Mouse (Mus musculus): ENCODE results near the gene Umad1. TPM values are rescaled to one million over a fixed set of nuclear protein-coding genes. Genes with fewer than 3 reads are reported as not detected.

Umad1 gene
- polyA plus RNA-seq, 1 experiment from 2014 or later, result 30.0 TPM

GRCm38 (mm10) chr6:8430610-8431234 lies 171.6 kb downstream of the Umad1 start:
- WGBS, result 88% methylated on average over 9 of the region's 9 CpGs
- Histone ChIP-seq H3K4me1 (ENCODE audit: control insufficient read depth, insufficient read depth, low read length) (no peaks in the 10 kb centered on the region), H3K27me3 (ENCODE audit: control insufficient read depth, insufficient read depth, low read length) (no peaks in the 10 kb centered on the region)

DNA sequence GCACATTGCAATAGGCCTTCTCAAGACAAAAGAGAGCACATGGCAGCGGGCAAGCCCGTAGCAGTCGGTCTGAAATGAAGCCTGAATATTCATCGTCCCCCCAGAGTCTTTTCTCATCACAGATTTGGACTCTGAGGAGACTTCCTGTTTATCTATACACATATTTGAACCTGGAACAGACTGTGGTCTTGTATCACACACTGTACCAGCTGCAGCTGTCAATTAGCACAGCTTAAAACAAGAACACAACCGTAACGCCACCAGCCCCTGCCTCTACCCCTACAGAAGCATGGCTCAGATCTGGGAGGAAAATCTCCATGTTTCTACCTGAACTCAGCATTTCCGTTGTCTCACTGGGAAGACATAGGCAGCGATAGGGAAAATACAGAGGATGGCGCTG lies 174.1 kb downstream of the Umad1 start:
- H3K36me3 ChIP-seq (ENCODE audit: control insufficient read depth, insufficient read depth, low read length), result no peaks in the 10 kb centered on the region
- no peaks in the 10 kb centered on the region for H3K9me3 ChIP-seq (replicated peaks; ENCODE audit: control insufficient read depth, low read length)
- H3K27ac ChIP-seq (ENCODE audit: low read length), result no peak overlapping the region
- ATAC-seq (ENCODE audit: insufficient read depth, low FRiP score), result no peak
- H3K9ac ChIP-seq (ENCODE audit: low read length), result no peak overlapping the region
- no peaks in the 10 kb centered on the region for H3K27me3 ChIP-seq (ENCODE audit: control insufficient read depth, insufficient read depth, low read length)
- H3K4me2 ChIP-seq (ENCODE audit: low read depth, low read length), result no peak overlapping the region
- no peaks in the 10 kb centered on the region for H3K4me1 ChIP-seq (ENCODE audit: control insufficient read depth, insufficient read depth, low read length)
- WGBS, result 73% methylated on average over 9 of the region's 9 CpGs
- no peak overlapping the region for H3K4me3 ChIP-seq (replicated peaks; ENCODE audit: low read length)

More at GRCm38 (mm10) chr6:8430610-8431234, 171.6 kb downstream of the Umad1 start:
- H3K9ac ChIP-seq (ENCODE audit: low read length), result no peak overlapping the region
- no peaks in the 10 kb centered on the region for H3K9me3 ChIP-seq (replicated peaks; ENCODE audit: control insufficient read depth, low read length)
- no peak for ATAC-seq (ENCODE audit: insufficient read depth, low FRiP score)
- H3K4me3 ChIP-seq (replicated peaks; ENCODE audit: low read length), result no peak overlapping the region
- H3K4me2 ChIP-seq (ENCODE audit: low read depth, low read length), result no peak overlapping the region
- H3K36me3 ChIP-seq (ENCODE audit: control insufficient read depth, insufficient read depth, low read length), result no peaks in the 10 kb centered on the region
- H3K27ac ChIP-seq (ENCODE audit: low read length), result no peak overlapping the region

DNA sequence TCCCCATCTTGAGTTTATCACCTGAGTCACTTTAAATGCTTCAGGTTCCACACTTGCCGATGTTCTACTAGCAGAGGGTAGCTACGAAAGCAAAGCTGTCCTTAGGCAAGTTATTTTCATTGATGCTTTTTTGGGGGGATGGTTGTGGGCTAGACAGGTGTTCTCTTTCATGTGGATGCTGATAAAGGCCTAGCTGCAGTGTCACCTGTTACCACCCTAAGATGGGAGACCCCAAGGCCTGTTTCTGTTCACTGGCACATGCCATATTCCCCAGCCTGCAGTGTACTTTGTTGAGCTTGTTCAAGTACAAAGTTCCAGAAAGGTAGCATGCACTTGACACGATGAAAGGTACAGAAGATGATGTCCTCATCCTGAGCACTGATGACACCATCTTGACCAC lies 178.8 kb downstream of the Umad1 start:
- ATAC-seq (ENCODE audit: insufficient read depth, low FRiP score), result no peak
- WGBS, result 92% methylated on average over 3 of the region's 3 CpGs
- no peaks in the 10 kb centered on the region; the same call in 1 of the 2 replicates for H3K9me3 ChIP-seq (replicated peaks; ENCODE audit: control insufficient read depth, low read length)
- no peaks in the 10 kb centered on the region for H3K36me3 ChIP-seq (ENCODE audit: control insufficient read depth, insufficient read depth, low read length)
- no peak overlapping the region for H3K4me3 ChIP-seq (replicated peaks; ENCODE audit: low read length)
- no peak overlapping the region for H3K27ac ChIP-seq (ENCODE audit: low read length)
- H3K27me3 ChIP-seq (ENCODE audit: control insufficient read depth, insufficient read depth, low read length), result no peaks in the 10 kb centered on the region
- no peaks in the 10 kb centered on the region for H3K4me1 ChIP-seq (ENCODE audit: control insufficient read depth, insufficient read depth, low read length)
- H3K9ac ChIP-seq (ENCODE audit: low read length), result no peak overlapping the region
- no peak overlapping the region for H3K4me2 ChIP-seq (ENCODE audit: low read depth, low read length)

GRCm38 (mm10) chr6:8441814-8442213 lies 182.7 kb downstream of the Umad1 start:
- Histone ChIP-seq H3K4me2 (ENCODE audit: low read depth, low read length) (no peak overlapping the region), H3K9ac (ENCODE audit: low read length) (no peak overlapping the region), H3K36me3 (ENCODE audit: control insufficient read depth, insufficient read depth, low read length) (no peaks in the 10 kb centered on the region), H3K4me3 (replicated peaks; ENCODE audit: low read length) (no peak overlapping the region), H3K9me3 (replicated peaks; ENCODE audit: control insufficient read depth, low read length) (no peaks in the 10 kb centered on the region; the same call in 1 of the 2 replicates), H3K27ac (ENCODE audit: low read length) (no peak overlapping the region), H3K4me1 (ENCODE audit: control insufficient read depth, insufficient read depth, low read length) (no peaks in the 10 kb centered on the region), H3K27me3 (ENCODE audit: control insufficient read depth, insufficient read depth, low read length) (no peaks in the 10 kb centered on the region)
- WGBS, result 87% methylated on average over 3 of the region's 3 CpGs
- ATAC-seq (ENCODE audit: insufficient read depth, low FRiP score), result no peak

DNA sequence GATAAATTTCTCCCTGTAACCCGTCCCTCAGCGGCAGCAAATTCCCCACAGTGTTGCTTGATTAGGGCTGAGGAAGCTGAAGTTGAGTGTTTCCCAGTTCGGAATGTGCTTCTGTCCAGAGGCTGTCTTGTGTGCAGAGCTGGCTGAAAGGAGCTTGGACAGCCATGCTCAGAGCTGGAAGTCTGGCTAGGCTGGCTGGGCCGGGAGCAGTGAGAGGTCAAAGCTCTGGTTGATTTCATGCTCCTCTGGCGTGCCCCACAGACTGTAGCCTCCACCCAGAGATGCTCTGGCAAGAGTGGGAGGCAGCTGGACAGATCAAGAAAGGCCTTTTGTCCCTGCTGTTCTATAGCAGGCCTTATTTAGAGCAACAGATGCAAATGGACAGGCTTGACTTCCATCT lies 187.7 kb downstream of the Umad1 start:
- H3K4me2 ChIP-seq (ENCODE audit: low read depth, low read length), result no peak overlapping the region

GRCm38 (mm10) chr6:8455599-8455998 lies 196.5 kb downstream of the Umad1 start:
- WGBS, result 83% methylated on average over 5 of the region's 5 CpGs
- Histone ChIP-seq H3K27ac (ENCODE audit: low read length) (no peak overlapping the region), H3K9me3 (replicated peaks; ENCODE audit: control insufficient read depth, low read length) (0 out of 2 replicates have a peak, but pooled peaks cover 3% of the 10 kb centered on the region), H3K4me3 (replicated peaks; ENCODE audit: low read length) (no peak overlapping the region), H3K27me3 (ENCODE audit: control insufficient read depth, insufficient read depth, low read length) (no peaks in the 10 kb centered on the region), H3K4me1 (ENCODE audit: control insufficient read depth, insufficient read depth, low read length) (no peaks in the 10 kb centered on the region), H3K4me2 (ENCODE audit: low read depth, low read length) (no peak overlapping the region), H3K9ac (ENCODE audit: low read length) (no peak overlapping the region), H3K36me3 (ENCODE audit: control insufficient read depth, insufficient read depth, low read length) (no peaks in the 10 kb centered on the region)
- no peak for ATAC-seq (ENCODE audit: insufficient read depth, low FRiP score)

More for the DNA sequence above, 187.7 kb downstream of the Umad1 start:
- Histone ChIP-seq H3K4me1 (ENCODE audit: control insufficient read depth, insufficient read depth, low read length) (no peaks in the 10 kb centered on the region), H3K9ac (ENCODE audit: low read length) (no peak overlapping the region), H3K27ac (ENCODE audit: low read length) (peak overlapping the region; percentile 21; the same call in 1 of the 2 replicates), H3K4me3 (replicated peaks; ENCODE audit: low read length) (no peak overlapping the region), H3K9me3 (replicated peaks; ENCODE audit: control insufficient read depth, low read length) (no peaks in the 10 kb centered on the region; the same call in 1 of the 2 replicates), H3K36me3 (ENCODE audit: control insufficient read depth, insufficient read depth, low read length) (no peaks in the 10 kb centered on the region), H3K27me3 (ENCODE audit: control insufficient read depth, insufficient read depth, low read length) (no peaks in the 10 kb centered on the region)
- ATAC-seq (ENCODE audit: insufficient read depth, low FRiP score), result peak; percentile 64; the same call in 1 of the 2 replicates
- WGBS, result 50% methylated on average over 5 of the region's 5 CpGs

- Histone ChIP-seq H3K4me1 (ENCODE audit: control insufficient read depth, insufficient read depth, low read length) (no peaks in the 10 kb centered on the region), H3K4me2 (ENCODE audit: low read depth, low read length) (no peak overlapping the region), H3K9me3 (replicated peaks; ENCODE audit: control insufficient read depth, low read length) (0 out of 2 replicates have a peak, but pooled peaks cover 3% of the 10 kb centered on the region), H3K27ac (ENCODE audit: low read length) (no peak overlapping the region), H3K36me3 (ENCODE audit: control insufficient read depth, insufficient read depth, low read length) (no peaks in the 10 kb centered on the region), H3K27me3 (ENCODE audit: control insufficient read depth, insufficient read depth, low read length) (no peaks in the 10 kb centered on the region), H3K4me3 (replicated peaks; ENCODE audit: low read length) (no peak overlapping the region), H3K9ac (ENCODE audit: low read length) (no peak overlapping the region)
- no peak for ATAC-seq (ENCODE audit: insufficient read depth, low FRiP score)
- WGBS, result 86% methylated on average over 4 of the region's 4 CpGs
Measured at GRCm38 (mm10) chr6:8458596-8458995, 199.5 kb downstream of the Umad1 start.

DNA sequence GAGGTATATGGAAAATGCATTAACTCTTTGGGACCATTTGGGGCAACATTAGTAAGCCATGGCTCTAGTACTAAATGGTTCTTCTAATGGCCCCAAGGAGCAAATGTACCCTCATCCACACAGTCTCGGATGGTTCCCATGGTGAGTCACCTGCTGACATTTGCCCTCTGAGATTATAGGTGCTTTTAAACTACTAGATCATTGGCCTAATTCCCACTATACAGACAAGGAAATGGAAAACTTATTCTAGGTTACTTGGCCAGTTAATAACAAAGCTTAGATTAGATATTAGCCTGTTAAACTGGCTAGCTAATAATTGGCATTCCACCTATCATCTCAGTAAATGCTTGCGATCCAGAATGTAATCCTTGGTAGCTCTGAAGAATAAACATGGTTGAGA lies 203.4 kb downstream of the Umad1 start:
- Histone ChIP-seq H3K27ac (ENCODE audit: low read length) (no peak overlapping the region), H3K36me3 (ENCODE audit: control insufficient read depth, insufficient read depth, low read length) (no peaks in the 10 kb centered on the region), H3K9ac (ENCODE audit: low read length) (no peak overlapping the region), H3K4me1 (ENCODE audit: control insufficient read depth, insufficient read depth, low read length) (no peaks in the 10 kb centered on the region), H3K9me3 (replicated peaks; ENCODE audit: control insufficient read depth, low read length) (no peaks in the 10 kb centered on the region), H3K4me2 (ENCODE audit: low read depth, low read length) (no peak overlapping the region), H3K27me3 (ENCODE audit: control insufficient read depth, insufficient read depth, low read length) (no peaks in the 10 kb centered on the region), H3K4me3 (replicated peaks; ENCODE audit: low read length) (no peak overlapping the region)
- 61% methylated on average over 2 of the region's 2 CpGs for WGBS
- no peak for ATAC-seq (ENCODE audit: insufficient read depth, low FRiP score)

DNA sequence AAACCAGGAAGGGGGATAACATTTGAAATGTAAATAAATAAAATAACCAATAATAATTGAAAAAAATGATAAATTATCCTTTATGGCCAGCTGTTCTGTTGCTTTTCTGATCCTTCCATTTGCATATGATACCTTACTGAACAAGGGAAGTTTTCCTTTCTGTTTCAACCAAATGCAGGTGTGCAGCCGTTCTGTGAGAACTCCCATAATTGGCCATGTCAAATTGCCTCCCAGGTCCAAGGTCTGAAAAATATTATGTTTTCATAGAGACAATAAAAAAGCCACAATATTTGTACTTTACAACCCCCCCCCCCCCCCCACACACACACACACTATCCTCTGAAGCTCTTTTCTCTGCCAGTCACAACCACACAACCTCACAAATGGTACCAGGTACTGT lies 206.3 kb downstream of the Umad1 start:
- H3K36me3 ChIP-seq (ENCODE audit: control insufficient read depth, insufficient read depth, low read length), result no peaks in the 10 kb centered on the region
- H3K4me1 ChIP-seq (ENCODE audit: control insufficient read depth, insufficient read depth, low read length), result no peaks in the 10 kb centered on the region
- no peaks in the 10 kb centered on the region for H3K9me3 ChIP-seq (replicated peaks; ENCODE audit: control insufficient read depth, low read length)
- no peaks in the 10 kb centered on the region for H3K27me3 ChIP-seq (ENCODE audit: control insufficient read depth, insufficient read depth, low read length)
- ATAC-seq (ENCODE audit: insufficient read depth, low FRiP score), result no peak
- H3K27ac ChIP-seq (ENCODE audit: low read length), result no peak overlapping the region
- H3K9ac ChIP-seq (ENCODE audit: low read length), result no peak overlapping the region
- H3K4me3 ChIP-seq (replicated peaks; ENCODE audit: low read length), result no peak overlapping the region
- no peak overlapping the region for H3K4me2 ChIP-seq (ENCODE audit: low read depth, low read length)
- WGBS, result 74% methylated on average over 1 of the region's 1 CpGs

All from stomach, embryonic 16.5 days (tissue).